Mouse (Mus musculus): ENCODE results near the gene Zfp276. TPM values are rescaled to one million over a fixed set of nuclear protein-coding genes. Genes with fewer than 3 reads are reported as not detected.
"Not testable (repeated sequence)": the region's sequence is repeated elsewhere in the genome, so short reads cannot be mapped to it uniquely, and the experiment has no call there.

Gene Zfp276
- polyA plus RNA-seq, 1 experiment from 2014 or later: 34.3 TPM

DNA sequence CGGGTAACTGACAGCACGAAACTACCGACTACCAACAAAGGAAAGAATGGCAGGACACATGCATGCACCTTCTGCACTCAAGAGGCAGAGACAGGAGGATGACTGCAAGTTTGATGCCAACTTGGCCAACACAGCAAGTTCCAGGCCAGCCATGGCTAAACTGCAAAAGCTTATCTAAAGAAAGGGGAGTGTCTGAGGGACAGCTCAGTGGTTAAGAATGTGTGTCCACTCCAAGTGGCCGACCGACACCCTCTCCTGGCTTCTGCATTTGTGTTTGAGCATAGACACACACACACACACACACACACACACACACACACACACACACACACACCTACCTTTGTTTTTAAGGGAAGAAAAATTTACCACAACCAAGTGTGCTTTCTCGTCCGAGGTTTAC lies 24.4 kb downstream of the Zfp276 start:
- no peak overlapping the region for H3K9ac ChIP-seq
- ATAC-seq (ENCODE audit: insufficient number of reproducible peaks, insufficient read depth, low FRiP score, low TSS enrichment): no peak
- no peaks in the 10 kb centered on the region for H3K4me1 ChIP-seq
- no peak overlapping the region for H3K4me2 ChIP-seq (replicated peaks)
- no peak overlapping the region for H3K27ac ChIP-seq
- H3K4me3 ChIP-seq: no peak overlapping the region
- 88% methylated on average over 7 of the region's 7 CpGs for WGBS
- no peaks in the 10 kb centered on the region for H3K9me3 ChIP-seq
- H3K36me3 ChIP-seq: peaks cover 41% of the 10 kb centered on the region
- H3K27me3 ChIP-seq: no peaks in the 10 kb centered on the region

DNA sequence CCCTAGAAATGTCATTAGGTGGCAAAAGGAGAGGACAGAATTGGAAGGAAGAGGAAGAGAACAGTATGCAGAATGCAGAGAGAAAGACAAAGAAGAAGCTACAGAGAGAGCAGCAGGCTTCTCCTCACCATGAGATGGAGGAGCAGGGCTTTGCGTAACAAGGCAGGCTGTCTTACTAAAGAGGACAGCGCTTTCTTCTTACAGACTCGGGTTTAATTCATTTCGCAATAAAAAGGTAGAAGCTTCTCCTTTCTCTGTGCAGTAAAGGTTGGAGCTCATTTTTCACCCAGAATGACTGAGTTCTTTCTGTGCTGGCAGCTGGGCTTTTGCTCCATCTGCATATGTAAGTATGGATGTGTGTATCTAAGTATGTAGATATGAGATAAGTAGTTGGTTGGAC lies 25.8 kb downstream of the Zfp276 start:
- WGBS: 94% methylated on average over 4 of the region's 4 CpGs
- ATAC-seq (ENCODE audit: insufficient number of reproducible peaks, insufficient read depth, low FRiP score, low TSS enrichment): no peak
- Histone ChIP-seq H3K36me3 (peaks cover 41% of the 10 kb centered on the region), H3K4me3 (no peak overlapping the region), H3K27ac (no peak overlapping the region), H3K4me2 (replicated peaks) (no peak overlapping the region), H3K9ac (no peak overlapping the region), H3K9me3 (no peaks in the 10 kb centered on the region), H3K4me1 (no peaks in the 10 kb centered on the region), H3K27me3 (no peaks in the 10 kb centered on the region)

DNA sequence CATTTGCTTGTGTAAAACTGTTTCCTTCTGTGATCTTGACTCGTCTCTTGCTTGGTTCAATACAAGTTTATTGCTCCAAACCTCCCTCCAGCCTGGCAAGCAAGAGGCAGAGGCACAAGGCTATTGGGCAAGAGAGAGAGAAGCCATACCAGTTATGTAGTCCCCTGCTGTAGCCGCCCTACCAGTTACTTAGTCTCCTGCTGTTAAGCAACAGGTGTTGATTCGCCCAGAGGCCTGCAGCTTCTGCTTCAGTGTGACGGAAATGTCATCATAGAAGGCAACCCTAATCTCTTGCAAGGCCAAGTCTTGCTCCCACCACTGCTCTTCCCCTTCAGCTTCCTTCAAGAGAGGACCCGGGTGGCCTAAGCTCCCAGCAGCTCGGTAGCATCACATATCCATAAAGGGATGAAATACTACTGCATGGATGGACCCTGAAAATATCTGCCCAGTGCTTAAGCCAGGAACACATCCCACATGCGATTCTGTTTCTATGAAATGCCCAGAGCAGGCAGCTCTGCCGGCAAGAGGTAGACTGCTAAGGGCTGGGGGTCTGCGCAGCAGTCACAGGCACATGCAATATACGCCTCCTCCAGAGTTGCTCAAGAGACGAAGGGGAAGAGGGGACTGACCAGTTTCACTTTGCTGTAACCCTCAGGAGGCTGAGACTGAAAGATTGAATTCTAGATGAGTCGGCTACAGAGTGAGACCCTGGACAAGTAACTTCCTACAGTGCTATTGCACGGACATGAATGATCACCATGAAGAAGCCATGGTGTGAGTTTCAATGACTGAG lies 26.5 kb downstream of the Zfp276 start:
- no peaks in the 10 kb centered on the region for H3K9me3 ChIP-seq
- H3K9ac ChIP-seq: no peak overlapping the region
- H3K4me3 ChIP-seq: no peak overlapping the region
- H3K36me3 ChIP-seq: peaks cover 36% of the 10 kb centered on the region
- WGBS: 85% methylated on average over 13 of the region's 13 CpGs
- no peak overlapping the region for H3K4me2 ChIP-seq (replicated peaks)
- ATAC-seq (ENCODE audit: insufficient number of reproducible peaks, insufficient read depth, low FRiP score, low TSS enrichment): no peak
- H3K27me3 ChIP-seq: no peaks in the 10 kb centered on the region
- no peaks in the 10 kb centered on the region for H3K4me1 ChIP-seq
- no peak overlapping the region for H3K27ac ChIP-seq

DNA sequence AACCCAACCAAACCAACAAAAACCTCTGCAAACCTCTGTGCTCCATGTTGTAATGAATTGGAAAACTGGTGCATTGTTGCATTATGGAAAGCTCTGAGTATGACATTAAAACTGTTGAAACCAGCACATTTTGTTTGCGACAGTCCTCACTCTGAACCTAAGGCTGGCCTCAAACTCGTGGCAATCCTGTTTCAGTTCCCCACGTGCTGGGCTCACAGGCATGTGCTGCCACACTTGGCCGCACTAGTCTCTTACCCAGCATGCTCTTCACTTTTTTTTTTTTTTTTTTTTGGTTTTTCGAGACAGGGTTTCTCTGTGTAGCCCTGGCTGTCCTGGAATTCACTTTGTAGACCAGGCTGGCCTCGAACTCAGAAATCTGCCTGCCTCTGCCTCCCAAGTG lies 29.0 kb downstream of the Zfp276 start:
- H3K9me3 ChIP-seq; H3K4me1 ChIP-seq; H3K4me3 ChIP-seq; H3K27me3 ChIP-seq; H3K9ac ChIP-seq; H3K27ac ChIP-seq; H3K4me2 ChIP-seq (replicated peaks); ATAC-seq (ENCODE audit: insufficient number of reproducible peaks, insufficient read depth, low FRiP score, low TSS enrichment): not testable (repeated sequence)
- peaks cover 42% of the 10 kb centered on the region for H3K36me3 ChIP-seq
- 88% methylated on average over 5 of the region's 6 CpGs for WGBS

DNA sequence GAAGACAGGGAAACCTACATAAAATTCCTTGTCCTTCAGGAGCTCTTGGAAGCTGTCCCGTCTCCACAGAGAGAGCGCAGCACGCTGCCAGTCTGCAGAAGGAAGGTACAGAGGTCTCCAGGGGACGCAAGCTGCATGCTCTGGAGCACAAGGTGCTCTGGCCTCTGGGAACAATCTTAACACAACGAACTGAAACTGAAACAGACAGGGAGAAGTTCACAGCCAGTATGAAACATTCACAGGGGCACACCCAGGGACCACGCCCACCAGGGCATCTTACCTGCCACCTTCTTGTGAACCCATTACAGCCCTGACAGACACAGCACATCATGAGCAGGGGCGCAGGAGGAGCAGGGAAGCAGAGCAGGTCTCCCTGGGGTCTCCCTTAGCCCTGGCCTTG lies 30.0 kb downstream of the Zfp276 start:
- no peaks in the 10 kb centered on the region for H3K4me1 ChIP-seq
- H3K36me3 ChIP-seq: peaks cover 44% of the 10 kb centered on the region
- no peaks in the 10 kb centered on the region for H3K27me3 ChIP-seq
- H3K4me3 ChIP-seq: no peak overlapping the region
- H3K27ac ChIP-seq: no peak overlapping the region
- ATAC-seq (ENCODE audit: insufficient number of reproducible peaks, insufficient read depth, low FRiP score, low TSS enrichment): no peak
- 85% methylated on average over 7 of the region's 7 CpGs for WGBS
- no peaks in the 10 kb centered on the region for H3K9me3 ChIP-seq
- no peak overlapping the region for H3K9ac ChIP-seq
- H3K4me2 ChIP-seq (replicated peaks): no peak overlapping the region

DNA sequence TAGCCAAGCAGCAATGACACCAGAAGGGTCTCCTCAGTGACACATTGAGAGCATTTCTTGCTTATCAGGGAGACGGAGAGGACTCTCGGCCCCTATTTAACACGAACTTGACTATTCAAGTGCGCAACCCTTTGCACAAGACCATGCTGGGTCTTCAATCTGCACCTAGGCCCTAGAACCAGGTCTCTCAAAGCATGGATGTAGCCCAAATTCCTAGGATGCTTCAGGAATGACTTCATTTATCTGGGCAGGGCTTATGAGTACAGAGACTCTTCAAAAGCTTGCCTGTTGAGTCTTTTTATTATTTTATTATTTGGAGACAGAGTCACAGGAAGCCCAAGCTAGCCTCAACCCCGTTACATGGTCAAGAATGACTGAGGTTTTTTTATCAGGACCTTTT lies 30.5 kb downstream of the Zfp276 start:
- peaks cover 49% of the 10 kb centered on the region for H3K36me3 ChIP-seq
- WGBS: 92% methylated on average over 5 of the region's 5 CpGs
- no peaks in the 10 kb centered on the region for H3K27me3 ChIP-seq
- H3K4me1 ChIP-seq: no peaks in the 10 kb centered on the region
- ATAC-seq (ENCODE audit: insufficient number of reproducible peaks, insufficient read depth, low FRiP score, low TSS enrichment): no peak
- H3K9me3 ChIP-seq: no peaks in the 10 kb centered on the region
- H3K4me2 ChIP-seq (replicated peaks): no peak overlapping the region
- H3K9ac ChIP-seq: no peak overlapping the region
- H3K27ac ChIP-seq: no peak overlapping the region
- no peak overlapping the region for H3K4me3 ChIP-seq

DNA sequence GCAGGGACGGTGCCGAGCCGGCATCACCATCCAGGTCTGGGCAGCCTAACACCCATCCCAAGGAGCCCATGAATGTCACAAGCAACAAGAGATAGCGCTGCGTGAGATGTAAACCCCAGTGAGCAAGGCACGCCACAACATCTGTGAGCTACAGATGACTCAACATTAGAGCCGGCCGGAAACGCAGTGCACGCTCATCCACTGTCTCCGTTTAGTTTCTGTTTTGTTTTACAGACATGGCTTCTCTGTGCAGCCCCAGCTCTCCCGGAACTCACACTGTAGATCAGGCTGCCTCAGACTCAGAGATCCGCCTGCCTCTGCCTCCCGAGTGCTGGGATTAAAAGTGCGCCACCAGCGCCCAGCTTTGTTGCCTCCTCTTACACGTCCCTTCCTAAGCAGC lies 33.4 kb downstream of the Zfp276 start:
- WGBS: 96% methylated on average over 17 of the region's 17 CpGs
- Histone ChIP-seq H3K9ac (no peak overlapping the region), H3K27me3 (no peaks in the 10 kb centered on the region), H3K4me1 (no peaks in the 10 kb centered on the region), H3K36me3 (peaks cover 45% of the 10 kb centered on the region), H3K4me2 (replicated peaks) (no peak overlapping the region), H3K4me3 (no peak overlapping the region), H3K27ac (no peak overlapping the region), H3K9me3 (no peaks in the 10 kb centered on the region)
- no peak for ATAC-seq (ENCODE audit: insufficient number of reproducible peaks, insufficient read depth, low FRiP score, low TSS enrichment)

DNA sequence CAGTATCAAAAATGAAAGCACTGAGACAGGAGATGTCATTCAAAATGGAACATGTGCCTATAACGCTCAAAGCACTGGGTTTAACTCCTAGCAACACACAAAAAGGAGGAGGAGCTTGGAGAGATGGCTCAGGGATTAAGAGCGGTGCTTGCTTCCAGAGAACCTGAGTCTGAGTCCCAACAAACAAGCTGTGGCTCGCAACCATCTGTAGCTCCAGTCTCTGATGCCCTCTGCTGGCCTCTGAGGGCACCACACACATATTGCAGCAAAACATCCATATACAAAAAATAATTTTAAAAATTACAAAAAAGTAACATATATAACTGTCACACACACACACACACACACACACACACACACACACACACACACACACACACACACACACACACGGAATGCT lies 36.2 kb downstream of the Zfp276 start:
- Histone ChIP-seq H3K4me3 (no peak overlapping the region), H3K27ac (no peak overlapping the region), H3K4me2 (replicated peaks) (no peak overlapping the region), H3K9ac (no peak overlapping the region), H3K36me3 (peaks cover 64% of the 10 kb centered on the region), H3K4me1 (no peaks in the 10 kb centered on the region), H3K27me3 (no peaks in the 10 kb centered on the region), H3K9me3 (no peaks in the 10 kb centered on the region)
- WGBS: 76% methylated on average over 4 of the region's 4 CpGs
- no peak for ATAC-seq (ENCODE audit: insufficient number of reproducible peaks, insufficient read depth, low FRiP score, low TSS enrichment)

DNA sequence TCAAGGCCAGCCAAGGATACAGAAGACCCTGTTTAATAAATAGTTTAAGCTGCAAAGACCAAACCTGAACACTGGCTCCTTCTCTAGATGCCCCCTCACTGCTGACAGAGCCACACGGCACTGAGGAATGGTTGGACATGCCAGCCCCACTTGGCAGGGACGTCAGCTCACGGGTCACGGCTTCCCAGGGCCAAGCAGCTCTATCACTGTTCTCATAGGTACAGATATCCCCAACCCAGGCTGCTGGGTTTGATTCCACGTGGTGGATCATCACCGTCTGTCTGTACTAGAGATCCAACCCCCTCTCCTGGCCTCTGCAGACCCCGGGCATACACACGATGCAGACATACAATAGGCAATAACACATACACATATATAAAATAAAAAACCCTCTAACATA lies 36.7 kb downstream of the Zfp276 start:
- no peak overlapping the region for H3K4me2 ChIP-seq (replicated peaks)
- 94% methylated on average over 8 of the region's 8 CpGs for WGBS
- ATAC-seq (ENCODE audit: insufficient number of reproducible peaks, insufficient read depth, low FRiP score, low TSS enrichment): no peak

DNA sequence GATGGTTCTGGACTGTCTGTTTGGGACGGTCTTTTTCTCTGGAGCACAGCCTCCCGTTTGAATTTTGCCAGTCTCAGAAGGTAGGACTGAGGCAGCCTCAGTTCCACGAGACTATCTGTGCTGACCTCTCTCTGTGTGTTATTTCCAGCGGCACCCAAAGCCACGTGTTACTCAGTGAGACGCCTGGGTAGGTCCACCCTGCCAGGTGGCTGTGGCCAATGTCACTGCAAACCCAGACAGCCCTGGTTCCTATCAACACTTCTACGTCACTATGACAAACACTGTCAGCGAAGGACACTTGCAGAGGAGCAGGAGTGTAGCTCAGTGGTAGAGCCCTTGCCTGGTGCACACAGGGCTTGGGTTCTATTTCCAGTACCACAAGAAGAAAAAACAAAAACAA lies 37.7 kb downstream of the Zfp276 start:
- no peak overlapping the region for H3K27ac ChIP-seq
- H3K9ac ChIP-seq: no peak overlapping the region
- H3K4me2 ChIP-seq (replicated peaks): no peak overlapping the region
- no peaks in the 10 kb centered on the region for H3K9me3 ChIP-seq
- no peaks in the 10 kb centered on the region for H3K4me1 ChIP-seq
- WGBS: 88% methylated on average over 8 of the region's 8 CpGs
- no peak for ATAC-seq (ENCODE audit: insufficient number of reproducible peaks, insufficient read depth, low FRiP score, low TSS enrichment)
- H3K27me3 ChIP-seq: no peaks in the 10 kb centered on the region
- H3K4me3 ChIP-seq: no peak overlapping the region
- H3K36me3 ChIP-seq: peaks cover 70% of the 10 kb centered on the region

More for the DNA sequence above, 36.7 kb downstream of the Zfp276 start:
- H3K27ac ChIP-seq: no peak overlapping the region
- no peak overlapping the region for H3K4me3 ChIP-seq
- H3K4me1 ChIP-seq: no peaks in the 10 kb centered on the region
- H3K9ac ChIP-seq: no peak overlapping the region
- no peaks in the 10 kb centered on the region for H3K9me3 ChIP-seq
- peaks cover 69% of the 10 kb centered on the region for H3K36me3 ChIP-seq
- no peaks in the 10 kb centered on the region for H3K27me3 ChIP-seq

DNA sequence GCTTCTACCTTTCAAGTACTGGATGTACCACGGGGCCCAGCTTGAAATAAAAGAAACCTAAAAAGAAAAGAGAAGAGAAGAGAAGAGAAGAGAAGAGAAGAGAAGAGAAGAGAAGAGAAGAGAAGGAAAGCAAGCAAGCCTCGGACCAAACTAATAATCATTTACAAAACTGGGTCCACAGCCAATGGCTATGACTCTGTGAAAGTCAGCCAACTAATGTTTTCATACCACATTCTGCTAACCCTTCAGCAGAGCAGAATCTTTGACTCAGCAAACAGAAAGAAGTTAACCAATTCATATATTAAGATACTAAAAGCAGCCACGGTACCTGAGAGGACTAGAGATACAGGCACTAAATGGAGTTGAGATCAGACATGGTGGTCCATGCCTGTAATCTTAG lies 38.3 kb downstream of the Zfp276 start:
- ATAC-seq (ENCODE audit: insufficient number of reproducible peaks, insufficient read depth, low FRiP score, low TSS enrichment): no peak
- 86% methylated on average over 3 of the region's 3 CpGs for WGBS

DNA sequence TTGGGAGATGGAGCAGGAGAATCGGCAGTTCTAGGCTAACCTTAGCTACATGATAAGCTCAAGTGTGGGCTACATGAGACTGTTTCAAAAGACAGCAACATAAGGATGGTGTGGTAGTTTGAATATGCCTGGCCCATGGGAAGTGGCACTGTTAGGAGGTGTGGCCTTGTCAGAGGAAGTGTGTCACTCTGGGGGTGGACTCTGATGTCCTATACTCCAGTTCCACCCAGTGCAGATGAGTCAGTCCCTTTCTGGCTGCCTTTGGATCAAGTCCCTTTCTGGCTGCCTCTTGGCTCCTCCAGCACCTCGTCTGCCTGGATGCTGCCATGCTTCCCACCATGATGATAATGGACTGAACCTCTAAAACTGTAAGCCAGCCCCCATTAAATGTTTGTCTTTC lies 38.8 kb downstream of the Zfp276 start:
- H3K4me3 ChIP-seq: no peak overlapping the region
- 95% methylated on average over 2 of the region's 2 CpGs for WGBS
- no peak overlapping the region for H3K9ac ChIP-seq
- H3K9me3 ChIP-seq: no peaks in the 10 kb centered on the region
- no peak for ATAC-seq (ENCODE audit: insufficient number of reproducible peaks, insufficient read depth, low FRiP score, low TSS enrichment)
- no peaks in the 10 kb centered on the region for H3K4me1 ChIP-seq
- H3K4me2 ChIP-seq (replicated peaks): no peak overlapping the region
- H3K27me3 ChIP-seq: no peaks in the 10 kb centered on the region
- H3K36me3 ChIP-seq: peaks cover 65% of the 10 kb centered on the region
- no peak overlapping the region for H3K27ac ChIP-seq

More for the DNA sequence above, 38.3 kb downstream of the Zfp276 start:
- Histone ChIP-seq H3K27me3 (no peaks in the 10 kb centered on the region), H3K36me3 (peaks cover 66% of the 10 kb centered on the region), H3K9ac (no peak overlapping the region), H3K9me3 (no peaks in the 10 kb centered on the region), H3K4me2 (replicated peaks) (no peak overlapping the region), H3K4me1 (no peaks in the 10 kb centered on the region), H3K4me3 (no peak overlapping the region), H3K27ac (no peak overlapping the region)
